Mouse (Mus musculus) lung, embryonic 15.5 days (tissue): ENCODE data around the gene Sik3. TPM values are rescaled to one million over a fixed set of nuclear protein-coding genes. Genes with fewer than 3 reads are reported as not detected.

Experiments
- ATAC-seq: fragments of 200-750 bp; cut with Nextera tagmentation; 2 replicates; pipeline ENCODE4 v1.8.0; 2017; ENCODE audit warnings: moderate number of reproducible peaks, borderline replicate concordance; ENCODE audit not compliant: low FRiP score, low TSS enrichment; ENCODE audit errors: extremely low read depth
- H3K27ac ChIP-seq: fragments of 300-500 bp; sonication (generic); 2 replicates; pipeline ENCODE4 v1.5.1; 2015; ENCODE audit warnings: moderate library complexity, mild to moderate bottlenecking, inconsistent platforms
- H3K27me3 ChIP-seq: fragments of 300-500 bp; sonication (generic); 2 replicates; pipeline ENCODE4 v1.6.1; 2015; ENCODE audit warnings: inconsistent platforms
- H3K36me3 ChIP-seq: fragments of 300-500 bp; sonication (generic); 2 replicates; pipeline ENCODE4 v1.6.1; 2015; ENCODE audit warnings: inconsistent platforms
- H3K4me1 ChIP-seq: fragments of 300-500 bp; sonication (generic); 2 replicates; pipeline ENCODE4 v1.6.1; 2015; ENCODE audit warnings: inconsistent platforms
- H3K4me2 ChIP-seq: fragments of 300-500 bp; sonication (generic); 2 replicates; pipeline ENCODE4 v1.6.1; 2015; ENCODE audit warnings: inconsistent platforms, mild to moderate bottlenecking, moderate library complexity
- H3K4me3 ChIP-seq: fragments of 300-500 bp; sonication (generic); 2 replicates; pipeline ENCODE4 v1.5.1; 2015; ENCODE audit warnings: mild to moderate bottlenecking, inconsistent platforms
- H3K9ac ChIP-seq: fragments of 300-500 bp; sonication (generic); 2 replicates; pipeline ENCODE4 v1.6.1; 2015; ENCODE audit warnings: inconsistent platforms
- H3K9me3 ChIP-seq: fragments of 300-500 bp; sonication (generic); 2 replicates; pipeline ENCODE4 v1.6.1; 2016; ENCODE audit warnings: inconsistent platforms
- WGBS: fragments of 180-500 bp; shearing (Covaris S2); methylation state at CpG from one replicate; pipeline ENCODE4 v1.1.7; 2015; 5-methylcytosine and 5-hydroxymethylcytosine counted together
- polyA plus RNA-seq: library from polyadenylated mRNA; unstranded; fragments of >200 nt; fragmentation: Nextera tagmentation; extraction: Ambion mirVana; gene quantifications from 2 replicates; pipeline ENCODE4 v1.2.1, GENCODE M21; 2015

Sik3 gene
- polyA plus RNA-seq, 1 experiment from 2014 or later: 12.8 TPM

- Histone ChIP-seq H3K4me1 (no peaks in the 10 kb centered on the region), H3K27ac (no peak overlapping the region), H3K4me3 (no peak overlapping the region), H3K9ac (no peak overlapping the region), H3K4me2 (no peak overlapping the region), H3K36me3 (no peaks in the 10 kb centered on the region), H3K9me3 (no peaks in the 10 kb centered on the region), H3K27me3 (no peaks in the 10 kb centered on the region)
- ATAC-seq: no peak
- 65% methylated on average over 9 of the region's 9 CpGs for WGBS
Observed at GRCm38 (mm10) chr9:46061696-46062425, 49.2 kb downstream of the Sik3 start.

- no peak for ATAC-seq
Observed at GRCm38 (mm10) chr9:46064331-46064730, 51.7 kb downstream of the Sik3 start.

GRCm38 (mm10) chr9:46066711-46067110 lies 54.1 kb downstream of the Sik3 start:
- H3K27ac ChIP-seq: no peak overlapping the region
- H3K9me3 ChIP-seq: no peaks in the 10 kb centered on the region
- ATAC-seq: no peak
- H3K4me2 ChIP-seq: no peak overlapping the region
- peaks cover 6% of the 10 kb centered on the region; the same call in 1 of the 2 replicates for H3K4me1 ChIP-seq
- WGBS: 70% methylated on average over 4 of the region's 4 CpGs
- no peaks in the 10 kb centered on the region for H3K27me3 ChIP-seq
- H3K9ac ChIP-seq: no peak overlapping the region
- H3K36me3 ChIP-seq: no peaks in the 10 kb centered on the region
- no peak overlapping the region for H3K4me3 ChIP-seq

More at GRCm38 (mm10) chr9:46064331-46064730, 51.7 kb downstream of the Sik3 start:
- H3K27me3 ChIP-seq: no peaks in the 10 kb centered on the region
- H3K36me3 ChIP-seq: no peaks in the 10 kb centered on the region
- H3K4me1 ChIP-seq: peaks cover 6% of the 10 kb centered on the region; the same call in 1 of the 2 replicates
- H3K27ac ChIP-seq: no peak overlapping the region
- no peak overlapping the region for H3K4me3 ChIP-seq
- whole genome bisulfite sequencing: 88% methylated on average over 7 of the region's 7 CpGs
- no peaks in the 10 kb centered on the region for H3K9me3 ChIP-seq
- H3K9ac ChIP-seq: no peak overlapping the region
- no peak overlapping the region for H3K4me2 ChIP-seq

GRCm38 (mm10) chr9:46067691-46068090 lies 55.1 kb downstream of the Sik3 start:
- ATAC-seq: no peak
- Histone ChIP-seq H3K27ac (no peak overlapping the region), H3K27me3 (no peaks in the 10 kb centered on the region), H3K9me3 (no peaks in the 10 kb centered on the region), H3K4me2 (no peak overlapping the region), H3K4me1 (peaks cover 6% of the 10 kb centered on the region; the same call in 1 of the 2 replicates), H3K9ac (no peak overlapping the region), H3K36me3 (no peaks in the 10 kb centered on the region), H3K4me3 (no peak overlapping the region)
- WGBS: 60% methylated on average over 7 of the region's 7 CpGs

- Histone ChIP-seq H3K9me3 (no peaks in the 10 kb centered on the region), H3K27me3 (no peaks in the 10 kb centered on the region), H3K36me3 (no peaks in the 10 kb centered on the region), H3K27ac (no peak overlapping the region), H3K4me2 (no peak overlapping the region), H3K4me3 (no peak overlapping the region), H3K4me1 (peaks cover 6% of the 10 kb centered on the region; the same call in 1 of the 2 replicates), H3K9ac (no peak overlapping the region)
- no peak for ATAC-seq
- WGBS: 70% methylated on average over 4 of the region's 4 CpGs
Observed at GRCm38 (mm10) chr9:46069013-46069412, 56.4 kb downstream of the Sik3 start.

GRCm38 (mm10) chr9:46072101-46072835 lies 59.6 kb downstream of the Sik3 start:
- no peak overlapping the region for H3K9ac ChIP-seq
- H3K27me3 ChIP-seq: no peaks in the 10 kb centered on the region
- no peaks in the 10 kb centered on the region for H3K9me3 ChIP-seq
- peaks cover 6% of the 10 kb centered on the region; the same call in 1 of the 2 replicates for H3K4me1 ChIP-seq
- H3K36me3 ChIP-seq: no peaks in the 10 kb centered on the region
- H3K27ac ChIP-seq: no peak overlapping the region
- WGBS: 72% methylated on average over 9 of the region's 9 CpGs
- no peak for ATAC-seq
- H3K4me2 ChIP-seq: no peak overlapping the region
- H3K4me3 ChIP-seq: no peak overlapping the region

- no peaks in the 10 kb centered on the region for H3K27me3 ChIP-seq
- WGBS: 85% methylated on average over 3 of the region's 3 CpGs
- H3K9me3 ChIP-seq: no peaks in the 10 kb centered on the region
- H3K4me3 ChIP-seq: no peak overlapping the region
- H3K4me1 ChIP-seq: no peaks in the 10 kb centered on the region
- no peak for ATAC-seq
- no peak overlapping the region for H3K9ac ChIP-seq
- no peak overlapping the region for H3K27ac ChIP-seq
- no peaks in the 10 kb centered on the region for H3K36me3 ChIP-seq
- H3K4me2 ChIP-seq: no peak overlapping the region
Observed at GRCm38 (mm10) chr9:46073443-46073842, 60.8 kb downstream of the Sik3 start.

GRCm38 (mm10) chr9:46075578-46075977 lies 63.0 kb downstream of the Sik3 start:
- Histone ChIP-seq H3K9ac (no peak overlapping the region), H3K9me3 (no peaks in the 10 kb centered on the region), H3K27me3 (no peaks in the 10 kb centered on the region), H3K4me2 (no peak overlapping the region), H3K36me3 (no peaks in the 10 kb centered on the region), H3K4me3 (no peak overlapping the region), H3K27ac (no peak overlapping the region), H3K4me1 (no peaks in the 10 kb centered on the region; the same call in 1 of the 2 replicates)
- 63% methylated on average over 2 of the region's 2 CpGs for WGBS
- no peak for ATAC-seq

- H3K4me1 ChIP-seq: peaks cover 14% of the 10 kb centered on the region
- H3K27ac ChIP-seq: 0 out of 2 replicates have a peak overlapping the region, but pooled peaks have one; percentile 9
- H3K9ac ChIP-seq: no peak overlapping the region
- no peaks in the 10 kb centered on the region for H3K27me3 ChIP-seq
- H3K4me3 ChIP-seq: no peak overlapping the region
- no peaks in the 10 kb centered on the region for H3K9me3 ChIP-seq
- no peak overlapping the region for H3K4me2 ChIP-seq
- H3K36me3 ChIP-seq: no peaks in the 10 kb centered on the region
- no peak for ATAC-seq
- WGBS: 37% methylated on average over 6 of the region's 6 CpGs
Observed at GRCm38 (mm10) chr9:46082381-46082821, 69.8 kb downstream of the Sik3 start.

GRCm38 (mm10) chr9:46083490-46083893 lies 70.9 kb downstream of the Sik3 start:
- Histone ChIP-seq H3K4me3 (no peak overlapping the region), H3K36me3 (no peaks in the 10 kb centered on the region), H3K27ac (no peak overlapping the region), H3K4me1 (peaks cover 14% of the 10 kb centered on the region), H3K9ac (no peak overlapping the region), H3K9me3 (no peaks in the 10 kb centered on the region), H3K4me2 (no peak overlapping the region), H3K27me3 (no peaks in the 10 kb centered on the region)
- WGBS: 91% methylated on average over 7 of the region's 7 CpGs
- no peak for ATAC-seq

GRCm38 (mm10) chr9:46085898-46086297 lies 73.3 kb downstream of the Sik3 start:
- no peak overlapping the region for H3K9ac ChIP-seq
- WGBS: 69% methylated on average over 7 of the region's 7 CpGs
- no peaks in the 10 kb centered on the region for H3K36me3 ChIP-seq
- no peak overlapping the region for H3K4me2 ChIP-seq
- H3K4me1 ChIP-seq: peaks cover 14% of the 10 kb centered on the region
- no peak for ATAC-seq
- H3K27ac ChIP-seq: no peak overlapping the region
- no peaks in the 10 kb centered on the region for H3K27me3 ChIP-seq
- no peak overlapping the region for H3K4me3 ChIP-seq
- no peaks in the 10 kb centered on the region for H3K9me3 ChIP-seq

- Histone ChIP-seq H3K9me3 (no peaks in the 10 kb centered on the region), H3K27me3 (no peaks in the 10 kb centered on the region), H3K4me1 (peaks cover 12% of the 10 kb centered on the region), H3K27ac (no peak overlapping the region), H3K4me3 (no peak overlapping the region), H3K9ac (no peak overlapping the region), H3K4me2 (no peak overlapping the region), H3K36me3 (no peaks in the 10 kb centered on the region)
- WGBS: 63% methylated on average over 3 of the region's 3 CpGs
- ATAC-seq: no peak
Observed at GRCm38 (mm10) chr9:46086826-46087225, 74.2 kb downstream of the Sik3 start.
